Mouse (Mus musculus) neutrophil, adult 59 days (primary cell): ENCODE data around the gene Trpm6. TPM values are rescaled to one million over a fixed set of nuclear protein-coding genes. Genes with fewer than 3 reads are reported as not detected.

Experiments used
- total RNA-seq, 2 experiments: library from RNA; stranded (reverse); gene quantifications; 1 replicate in 1 of 2; 2 replicates in 1 of 2; pipeline ENCODE4 v1.2.4; 2023

The Trpm6 gene
- total RNA-seq, result not detected

GRCm38 (mm10) chr19:18749598-18750339 is at the start of gene Trpm6:
Trpm6 (plus strand) TSS chr19:18749983.

DNA sequence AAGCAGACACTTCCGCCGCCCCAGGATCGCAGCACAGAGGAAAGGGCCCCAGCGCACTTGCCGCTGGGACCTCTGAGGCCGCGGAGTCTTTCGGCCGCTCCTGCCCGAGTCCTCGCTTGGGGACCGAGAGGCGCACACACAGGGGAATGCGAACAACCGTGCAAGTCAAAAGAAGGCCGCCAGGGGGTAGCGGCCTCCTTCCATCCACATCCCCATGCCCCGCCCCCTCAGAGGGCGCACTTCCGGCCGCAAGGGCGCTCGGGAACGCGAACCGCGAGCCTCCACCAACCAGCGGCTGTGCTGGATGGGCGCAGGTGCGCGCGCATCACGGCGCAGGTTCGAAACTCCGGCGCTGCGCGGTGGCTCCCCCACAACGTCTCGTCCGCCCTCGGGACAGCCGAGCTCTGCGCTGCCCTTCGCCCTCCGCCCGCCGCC is 36.9 kb upstream of the Trpm6 start, which contains the start of gene D030056L22Rik:
Gene D030056L22Rik, plus strand, starts transcription at position 328 of the 435 bp plus-strand sequence.

Other genes starting within 250 kb of the Trpm6 start
- gene Ostf1, start 118.2 kb upstream of the Trpm6 start, total RNA-seq, result 100 to 1,000 TPM; 372 to 394 TPM
- 10 to 100 TPM in 1 of 2 experiments, 1 to 10 TPM in 1; 9.0 to 13.5 TPM for gene Nmrk1, start 118.0 kb upstream of the Trpm6 start, total RNA-seq
- 1 to 10 TPM; 4.3 to 5.9 TPM for gene Carnmt1, start 79.2 kb upstream of the Trpm6 start, total RNA-seq
- 1 to 10 TPM; 6.3 to 9.5 TPM for gene D030056L22Rik, start 36.8 kb upstream of the Trpm6 start, total RNA-seq